In the genomic region with DNA sequence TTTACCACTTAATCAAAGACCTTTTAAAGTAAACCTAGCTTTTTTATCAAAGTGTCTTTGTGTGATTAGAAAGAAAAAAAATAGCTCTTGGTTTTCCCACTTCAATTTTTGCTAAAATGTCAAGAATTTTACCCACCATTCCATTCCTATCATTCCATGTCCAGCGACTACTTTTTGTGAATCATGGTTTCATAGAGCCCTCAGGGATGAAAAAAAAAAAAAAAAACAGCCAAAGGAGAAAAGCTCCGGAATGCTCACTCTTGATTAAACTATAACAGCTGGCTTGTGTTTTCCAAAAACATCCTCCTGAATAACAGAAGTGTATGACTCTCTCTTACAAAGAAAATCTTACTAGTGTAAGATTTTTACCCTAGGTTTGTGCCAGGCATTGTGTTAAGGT, we compare ENCODE assay signal across 22 mouse cellular contexts.
"Had no signal": no experiment of that assay in that cellular context is flagged by ENCODE, and none has a peak within 500 bp of the region (broad histone marks: within the 10 kb centered on the region; RNA-seq: fewer than 3 reads in every experiment).

No protein-coding gene starts in this region.

- H3K27me3 ChIP-seq: limb, embryonic 12.5 days; limb, embryonic 15.5 days; lung, embryonic 15.5 days; neural tube, embryonic 12.5 days; neural tube, embryonic 15.5 days; stomach, embryonic 15.5 days had no signal

- H3K4me1 ChIP-seq: limb, embryonic 12.5 days; limb, embryonic 15.5 days; lung, embryonic 15.5 days; neural tube, embryonic 12.5 days; neural tube, embryonic 15.5 days; stomach, embryonic 15.5 days had no signal

- ATAC-seq: intestine, embryonic 16.5 days; liver, postnatal 0 days had no signal

- H3K36me3 ChIP-seq: limb, embryonic 12.5 days; limb, embryonic 15.5 days; lung, embryonic 15.5 days; neural tube, embryonic 12.5 days; neural tube, embryonic 15.5 days; stomach, embryonic 15.5 days had no signal

- H3K4me3 ChIP-seq: layer of hippocampus, adult 2 months; left cerebral cortex, adult 2 months; limb, embryonic 12.5 days; limb, embryonic 15.5 days; lung, embryonic 15.5 days; neural tube, embryonic 12.5 days; neural tube, embryonic 15.5 days; stomach, embryonic 15.5 days had no signal

- H3K27ac ChIP-seq: layer of hippocampus, adult 2 months; left cerebral cortex, adult 2 months; limb, embryonic 12.5 days; limb, embryonic 15.5 days; liver, embryonic 14.5 days; lung, embryonic 15.5 days; neural tube, embryonic 12.5 days; neural tube, embryonic 15.5 days; stomach, embryonic 15.5 days had no signal

- H3K4me2 ChIP-seq: limb, embryonic 12.5 days; limb, embryonic 15.5 days; liver, embryonic 11.5 days; lung, embryonic 15.5 days; midbrain, embryonic 11.5 days; neural tube, embryonic 12.5 days; neural tube, embryonic 15.5 days; stomach, embryonic 15.5 days had no signal

- H3K9ac ChIP-seq: limb, embryonic 12.5 days; limb, embryonic 15.5 days; liver, embryonic 14.5 days; liver, postnatal 0 days; lung, embryonic 15.5 days; neural tube, embryonic 12.5 days; neural tube, embryonic 15.5 days; stomach, embryonic 15.5 days had no signal

- DNase-seq: kidney, adult 2 months; kidney, postnatal 25 days; layer of hippocampus, postnatal 36 days; liver, postnatal 0 days; lung, postnatal 10 days; lung, postnatal 4 days; midbrain, embryonic 14.5 days; right cerebral cortex, postnatal 25 days; spleen, adult 18-20 months; thymus, postnatal 25 days had no signal

- H3K9me3 ChIP-seq: limb, embryonic 12.5 days; limb, embryonic 15.5 days; lung, embryonic 15.5 days; neural tube, embryonic 12.5 days; neural tube, embryonic 15.5 days; stomach, embryonic 15.5 days had no signal
